Mouse (Mus musculus): ENCODE measurements around the gene Cep162.

- TF ChIP-seq GATA1 (IDR thresholded peaks at IDR 0.05; ENCODE audit: low read length) (no peak), TAL1 (IDR thresholded peaks at IDR 0.05; ENCODE audit: low read length) (no peak)
Measured at GRCm38 (mm10) chr9:87298900-87299299, 43.6 kb upstream of the Cep162 start.
